Mouse (Mus musculus): ENCODE results near the gene Eif4e2. TPM values are rescaled to one million over a fixed set of nuclear protein-coding genes. Genes with fewer than 3 reads are reported as not detected.

Gene Eif4e2
- total RNA-seq, 2 experiments from 2014 or later: 50.2 to 51.8 TPM

DNA sequence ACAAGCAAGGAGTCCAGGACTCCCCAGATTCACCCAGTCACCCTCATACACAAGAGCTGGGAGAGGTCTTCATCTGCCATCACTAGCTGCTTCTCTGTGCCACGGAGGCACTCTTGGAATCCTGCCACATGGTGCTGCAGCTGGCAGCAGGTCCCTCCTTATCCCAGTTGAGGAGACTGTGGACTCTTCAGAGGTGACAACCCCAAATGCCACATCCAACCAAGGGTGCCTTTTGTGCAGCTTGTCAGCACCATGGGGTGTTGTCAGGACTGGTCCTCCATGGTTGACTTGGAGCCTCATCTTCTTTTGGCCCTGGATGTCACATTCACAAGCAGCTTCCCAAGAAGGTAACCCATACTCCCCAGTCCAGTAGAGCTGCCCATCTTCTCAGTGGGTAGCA lies 11.9 kb upstream of the Eif4e2 start:
- no peak for DNase-seq

DNA sequence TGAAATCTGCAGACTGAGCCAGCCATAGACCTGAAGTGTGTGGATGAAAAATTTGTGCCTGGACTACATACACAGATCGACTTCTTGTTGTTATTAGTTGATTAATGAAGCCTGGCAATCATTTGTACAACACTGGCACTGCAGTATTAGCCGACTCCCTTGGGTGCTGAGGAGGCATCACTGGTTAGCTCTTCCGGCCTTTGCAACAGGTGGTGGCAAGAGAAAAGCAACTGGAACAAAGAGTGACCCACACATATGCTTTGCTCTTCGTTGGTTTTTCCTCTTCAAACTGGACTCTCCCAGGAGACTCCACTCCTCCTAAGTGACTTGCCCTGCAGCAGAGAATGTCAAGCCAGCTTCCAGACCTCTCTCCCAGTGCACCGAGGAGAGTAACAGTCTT lies 9.9 kb upstream of the Eif4e2 start:
- no peak for DNase-seq

DNA sequence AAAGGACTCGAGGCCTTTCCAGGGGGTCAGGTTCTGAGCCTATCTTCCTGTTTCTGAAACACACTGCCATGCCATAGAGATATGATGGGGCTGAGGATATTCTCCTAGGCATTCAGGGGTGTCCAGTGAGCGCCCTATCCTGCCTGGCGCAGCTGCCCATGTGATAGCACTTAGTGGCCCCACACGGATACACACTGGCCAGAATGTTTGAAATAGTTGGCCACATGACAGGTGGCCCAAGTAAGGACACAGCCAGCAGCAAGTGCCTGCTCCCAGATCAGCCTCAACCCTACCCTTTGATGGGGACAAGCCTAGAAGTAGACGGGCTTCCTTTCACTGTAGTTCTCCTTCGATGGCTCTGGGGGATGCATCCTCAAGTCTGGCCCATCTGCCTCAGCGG lies 9.2 kb upstream of the Eif4e2 start, which contains the start of gene Chrng:
Gene Chrng, plus strand, starts transcription at position 193 of the 400 bp plus-strand sequence.
- DNase-seq: no peak

DNA sequence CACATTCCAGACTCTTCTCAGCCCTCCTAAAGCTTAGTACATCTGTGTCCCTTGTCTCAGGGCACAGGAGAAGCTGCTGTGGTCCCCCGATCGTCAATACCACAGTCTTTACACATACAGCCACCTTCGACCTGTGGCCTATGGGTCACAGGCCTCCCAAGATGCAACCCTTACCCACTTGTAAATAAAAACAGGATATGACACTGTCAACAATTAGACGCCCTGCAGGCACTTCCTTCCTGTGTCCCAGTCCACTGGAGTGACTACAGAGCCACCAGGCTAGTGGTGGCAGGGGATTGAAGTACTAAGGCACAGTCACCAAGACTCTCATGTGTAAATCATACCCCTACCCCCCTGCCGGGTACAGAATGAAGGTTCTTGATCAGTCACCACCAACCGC lies 8.7 kb upstream of the Eif4e2 start:
- DNase-seq: no peak

DNA sequence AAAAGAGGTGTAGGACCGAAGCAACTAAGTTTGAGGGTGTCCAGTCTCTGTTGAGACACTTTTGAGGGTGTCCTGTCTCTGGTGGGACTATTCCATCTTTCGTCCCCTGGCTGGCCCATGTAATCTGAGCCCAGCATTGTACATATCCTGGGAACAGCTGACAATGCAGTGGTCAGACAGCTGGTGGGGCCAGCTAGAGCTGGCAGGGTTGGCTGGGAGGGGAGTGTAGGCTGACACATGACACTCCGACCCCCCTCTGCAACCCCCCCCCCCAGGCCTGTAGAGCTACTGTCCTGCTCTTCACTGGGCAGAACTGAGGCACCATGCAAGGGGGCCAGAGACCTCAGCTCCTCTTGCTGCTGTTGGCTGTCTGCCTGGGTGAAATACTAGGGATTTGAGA lies 8.2 kb upstream of the Eif4e2 start:
- no peak for DNase-seq

DNA sequence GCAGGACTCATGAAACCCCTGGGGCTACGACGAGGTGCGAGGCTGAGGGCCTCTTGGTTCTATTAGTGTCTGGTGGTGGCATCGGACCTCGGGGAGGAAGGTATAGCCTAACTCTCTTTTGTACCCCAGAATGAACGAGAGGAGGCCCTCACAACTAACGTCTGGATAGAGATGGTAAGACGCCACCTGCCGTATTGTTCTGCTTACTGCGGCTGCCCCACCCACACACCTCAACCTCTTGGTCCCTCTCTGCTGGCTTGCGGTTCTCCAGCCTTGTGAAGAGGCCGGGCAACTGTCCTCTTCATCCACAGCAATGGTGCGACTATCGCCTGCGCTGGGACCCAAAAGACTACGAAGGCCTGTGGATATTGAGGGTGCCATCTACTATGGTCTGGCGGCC lies 7.4 kb upstream of the Eif4e2 start:
- DNase-seq: no peak

DNA sequence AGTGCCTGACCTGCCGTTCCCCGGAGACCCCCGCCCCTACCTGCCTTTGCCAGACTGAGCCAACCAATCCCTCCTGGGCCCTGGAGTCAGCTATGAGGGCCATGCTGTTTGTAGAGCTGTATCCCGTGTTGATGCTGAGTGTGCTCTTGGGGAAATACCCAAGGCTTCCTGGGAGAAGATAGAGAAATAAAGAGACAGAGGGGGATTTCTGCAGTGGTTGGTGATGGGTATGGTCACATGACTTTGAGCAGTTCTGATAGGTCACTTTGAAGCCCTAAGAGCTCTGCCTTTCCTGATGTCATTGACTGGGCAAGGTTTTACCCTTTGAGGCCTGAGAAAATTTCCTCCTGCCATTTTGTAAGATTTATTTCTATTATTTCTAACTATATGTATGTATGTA lies 2.3 kb upstream of the Eif4e2 start:
- no peak for DNase-seq

DNA sequence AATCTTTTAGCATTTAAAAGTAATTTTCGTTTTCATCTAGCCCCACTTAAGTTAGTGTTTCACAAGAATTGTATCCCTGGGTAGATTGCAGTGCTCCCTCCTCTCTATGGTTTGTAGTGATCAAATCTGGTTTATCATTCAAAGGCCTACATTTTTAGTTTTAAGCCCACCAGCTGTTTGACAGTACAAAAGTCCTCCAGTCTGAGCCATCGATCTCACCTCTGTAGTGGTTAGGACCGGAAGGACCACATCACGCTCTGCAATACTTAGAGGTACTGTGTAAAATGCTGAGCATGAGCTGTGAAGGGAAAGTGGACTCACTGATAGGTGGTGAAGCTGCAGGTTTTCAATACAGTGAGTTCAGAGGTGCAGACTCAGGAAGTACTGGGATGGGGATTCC lies 1.0 kb downstream of the Eif4e2 start:
- peak in 1 of 2 experiments; percentile 12 for DNase-seq

DNA sequence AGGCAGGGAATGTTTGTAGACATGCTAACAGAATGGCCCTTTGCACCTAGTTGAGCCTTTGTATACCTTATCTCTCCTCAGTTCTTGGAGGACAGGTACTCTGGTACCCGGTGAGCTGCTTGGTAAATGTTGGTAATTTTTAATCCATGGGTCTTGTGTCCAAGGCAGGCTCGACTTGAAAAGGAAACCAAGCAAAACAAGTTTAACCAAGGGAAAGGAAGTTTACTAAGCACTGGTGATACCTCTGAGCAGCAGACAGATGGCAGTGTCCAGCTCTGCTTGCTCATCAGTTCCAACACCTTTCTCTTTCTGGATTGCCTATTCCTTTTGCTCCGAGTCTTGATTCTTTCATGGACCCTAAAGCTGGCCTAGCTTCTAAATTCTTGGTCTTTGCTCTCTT lies 4.2 kb downstream of the Eif4e2 start:
- DNase-seq: no peak

DNA sequence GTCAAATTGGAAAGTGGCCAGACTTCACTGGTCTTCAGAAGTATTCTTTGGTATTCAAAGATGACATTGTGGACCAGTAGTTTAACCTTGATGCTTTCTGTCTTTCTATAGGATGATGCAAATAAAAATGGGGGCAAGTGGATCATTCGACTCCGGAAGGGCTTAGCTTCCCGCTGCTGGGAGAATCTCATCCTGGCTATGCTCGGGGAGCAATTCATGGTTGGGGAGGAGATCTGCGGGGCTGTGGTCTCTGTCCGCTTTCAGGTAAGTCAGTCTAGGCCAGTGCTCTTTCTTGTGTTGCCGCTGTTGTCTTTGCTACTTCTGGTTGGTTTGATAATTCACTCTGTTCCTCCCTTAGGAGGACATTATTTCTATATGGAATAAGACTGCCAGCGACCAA lies 12.0 kb downstream of the Eif4e2 start:
- no peak for DNase-seq

DNA sequence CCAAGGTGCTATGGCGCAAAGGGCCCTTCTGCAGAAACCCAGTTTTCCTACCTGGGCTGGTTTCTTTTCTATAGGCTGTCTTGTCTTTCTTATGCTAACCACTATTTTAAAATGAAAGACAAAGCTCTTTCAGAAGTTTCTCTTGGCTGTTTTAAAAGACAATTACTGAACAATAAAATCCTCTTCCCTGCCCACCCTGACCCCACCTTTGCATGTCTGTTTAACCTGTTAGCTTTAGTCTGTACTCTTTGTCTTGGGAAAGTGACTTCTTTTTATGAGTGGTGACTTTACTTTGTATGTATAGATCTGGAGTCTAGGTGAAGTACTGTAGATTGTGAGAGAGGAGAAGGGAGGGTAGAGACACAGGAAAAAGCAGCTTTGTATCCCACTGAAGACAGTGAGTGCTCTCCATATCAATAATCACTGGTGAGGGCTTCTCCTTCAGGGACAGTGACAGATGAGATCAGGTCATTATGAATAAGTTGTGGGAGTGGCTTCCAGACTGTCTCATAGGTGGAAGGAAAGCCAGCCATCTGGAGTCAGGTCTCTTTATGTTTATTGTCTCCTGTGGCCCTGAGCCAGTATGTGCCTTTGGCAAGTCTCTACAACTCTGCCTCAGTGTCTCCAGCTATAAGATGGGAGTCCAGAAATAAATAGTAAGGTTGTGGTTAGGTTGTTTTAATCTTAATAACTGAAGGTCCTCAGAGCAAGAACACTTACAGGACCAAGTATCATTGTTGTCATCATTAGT lies 12.9 kb downstream of the Eif4e2 start:
- no peak for DNase-seq

DNA sequence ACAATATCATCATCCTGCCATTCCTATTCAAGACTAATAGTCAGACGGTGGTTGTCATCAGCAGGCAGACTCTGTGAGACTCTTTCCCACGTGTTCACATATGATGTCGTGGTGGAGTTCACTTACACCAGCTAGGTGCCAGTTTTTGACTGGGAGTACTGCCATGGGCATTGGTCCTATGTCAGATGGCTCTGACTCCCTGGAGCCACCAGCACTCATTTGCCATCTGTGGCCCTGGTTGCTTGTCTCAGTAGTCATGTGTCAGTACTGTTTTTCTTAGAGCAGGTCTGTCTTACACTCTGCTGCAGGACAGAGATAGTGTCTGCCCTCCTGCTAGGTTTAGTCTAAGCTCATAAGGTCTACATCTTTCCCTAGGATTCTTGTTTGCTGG lies 13.4 kb downstream of the Eif4e2 start:
- DNase-seq: peak; percentile 16 to 41

DNA sequence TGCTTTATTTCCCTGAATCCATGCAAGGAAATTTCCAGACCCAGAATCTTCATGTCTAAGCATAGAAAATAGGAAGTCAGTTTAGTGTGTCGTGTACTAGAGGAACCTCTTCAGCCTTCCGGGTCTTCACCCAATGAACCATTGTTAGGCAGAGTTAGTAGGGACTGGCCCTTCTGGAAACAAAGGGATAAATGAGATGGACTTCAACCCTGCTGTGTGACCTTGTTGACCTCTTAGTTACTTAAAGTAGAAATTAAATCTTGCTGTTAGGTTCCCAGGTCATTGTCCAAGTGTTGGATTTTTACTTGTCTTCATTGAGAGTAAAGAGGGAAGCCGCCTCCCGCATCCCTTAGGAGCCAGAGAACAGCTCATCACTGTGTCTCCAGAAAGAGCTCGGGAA lies 16.9 kb downstream of the Eif4e2 start:
- no peak for DNase-seq

DNA sequence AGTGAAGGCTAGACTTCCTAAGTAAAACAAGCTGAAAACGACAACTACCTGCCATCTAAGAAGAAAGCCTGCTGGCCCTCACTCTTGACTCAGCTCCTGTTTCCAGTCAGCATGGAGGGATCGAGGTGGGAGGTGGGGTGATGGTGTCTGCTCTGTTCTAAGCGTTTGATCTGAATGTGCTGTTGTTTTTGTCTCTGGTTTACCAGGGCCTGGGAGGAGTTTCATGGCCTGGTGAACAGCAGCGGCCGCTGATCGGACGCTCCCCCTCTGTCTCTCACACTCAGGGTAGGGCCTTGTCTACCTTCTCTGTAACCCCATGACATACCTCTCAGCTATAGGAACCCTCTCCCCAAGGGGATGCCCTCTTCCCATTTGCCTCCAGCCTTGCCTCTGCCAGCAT lies 18.5 kb downstream of the Eif4e2 start:
- DNase-seq: no peak

DNA sequence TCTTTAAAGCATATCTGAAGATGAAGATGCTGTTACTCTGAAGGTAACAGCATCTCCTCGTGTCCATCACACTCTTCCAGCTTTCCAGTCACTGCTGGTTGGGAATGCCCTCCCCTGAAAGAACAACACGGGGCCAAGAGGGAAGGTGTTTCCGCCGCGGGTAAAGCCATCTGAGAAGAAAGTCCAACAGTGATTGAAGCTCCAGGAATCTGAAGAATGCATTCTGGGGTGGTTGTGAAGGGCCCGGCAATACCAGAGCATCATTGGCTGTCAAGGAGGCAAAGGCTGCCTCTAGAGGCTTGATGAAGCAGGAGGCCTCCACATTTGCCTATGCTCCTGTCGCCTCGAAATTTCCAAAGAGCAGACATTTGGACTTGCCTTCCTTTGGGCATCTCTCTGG lies 25.3 kb downstream of the Eif4e2 start:
- no peak for DNase-seq

DNA sequence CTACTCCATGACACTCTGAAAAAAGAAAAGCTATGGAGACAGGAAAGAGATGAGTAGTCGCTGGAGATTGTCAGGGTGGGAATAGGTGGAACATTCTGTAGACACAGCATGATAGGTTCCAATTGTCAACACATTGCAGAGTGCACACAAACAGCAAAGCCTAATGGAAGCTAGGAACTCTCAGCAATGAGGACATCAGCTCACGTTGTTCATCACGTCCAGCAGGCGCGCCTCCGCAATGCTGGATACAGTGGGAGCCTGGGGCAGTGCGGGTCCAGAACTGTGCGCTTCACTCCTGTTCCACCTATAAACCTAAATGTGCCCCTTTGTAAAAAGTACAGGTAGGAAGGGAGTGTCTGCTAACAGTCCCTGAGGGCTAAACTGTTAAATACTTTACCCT lies 29.3 kb downstream of the Eif4e2 start:
- DNase-seq: no peak

DNA sequence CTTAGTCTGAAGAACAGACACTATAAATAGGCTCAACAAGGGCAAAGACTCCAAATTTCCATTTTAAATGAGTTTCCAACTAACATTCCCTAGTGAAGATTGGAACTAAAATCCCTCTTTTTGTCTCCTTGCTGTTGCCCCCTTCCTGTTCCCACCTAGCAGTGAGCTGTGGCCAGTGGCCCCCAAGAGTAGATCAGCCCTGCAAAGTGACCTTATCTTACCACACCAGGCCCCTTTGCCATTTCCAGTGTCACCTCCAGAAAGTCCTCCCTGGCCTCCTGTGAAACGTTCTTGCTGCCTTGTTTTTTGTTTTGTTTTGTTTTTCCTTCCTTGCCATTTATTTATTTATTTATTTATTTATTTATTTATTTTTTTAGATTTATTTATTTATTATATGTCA lies 31.7 kb downstream of the Eif4e2 start:
- DNase-seq: no peak

DNA sequence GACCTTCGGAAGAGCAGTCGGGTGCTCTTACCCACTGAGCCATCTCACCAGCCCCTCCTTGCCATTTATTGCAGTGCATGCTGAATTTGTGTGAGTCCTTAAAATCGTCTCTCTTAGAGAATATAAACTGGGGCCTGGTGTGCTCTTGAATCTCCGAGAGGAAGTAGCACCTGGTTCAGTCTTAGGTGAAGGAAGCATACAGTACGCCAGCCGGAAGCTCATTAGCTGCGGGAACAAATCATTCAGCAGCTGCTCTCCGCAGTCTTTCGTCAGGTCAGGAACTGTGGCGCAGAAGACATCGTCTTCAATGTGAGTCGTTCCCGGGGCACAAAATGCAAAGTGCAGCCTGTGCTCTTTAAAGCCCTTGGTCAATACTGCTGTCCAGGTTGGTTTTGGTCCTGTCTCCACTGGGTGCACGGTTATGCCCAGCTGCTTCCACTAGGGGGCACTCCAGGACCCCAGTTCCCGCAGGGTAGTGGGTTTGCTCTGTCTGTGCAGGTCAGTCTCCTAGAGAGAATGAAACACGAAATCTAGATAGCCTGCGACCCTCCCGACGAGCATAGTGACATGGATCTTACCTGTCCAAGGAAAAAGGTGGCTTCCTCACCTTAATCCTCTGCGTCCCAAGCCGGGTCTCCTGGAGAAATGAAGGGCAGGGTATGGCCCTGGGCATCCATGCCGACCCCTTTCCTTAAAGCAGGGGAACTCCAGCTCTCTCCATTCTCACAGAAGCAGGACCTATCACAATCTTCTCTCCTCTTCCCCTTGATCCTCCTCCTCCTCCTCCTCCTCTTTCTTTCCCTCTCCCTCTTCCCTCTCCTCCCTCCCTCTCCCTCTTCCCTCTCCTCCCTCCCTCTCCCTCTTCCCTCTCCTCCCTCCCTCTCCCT lies 32.5 kb downstream of the Eif4e2 start:
- peak; percentile 59 to 85 for DNase-seq

DNA sequence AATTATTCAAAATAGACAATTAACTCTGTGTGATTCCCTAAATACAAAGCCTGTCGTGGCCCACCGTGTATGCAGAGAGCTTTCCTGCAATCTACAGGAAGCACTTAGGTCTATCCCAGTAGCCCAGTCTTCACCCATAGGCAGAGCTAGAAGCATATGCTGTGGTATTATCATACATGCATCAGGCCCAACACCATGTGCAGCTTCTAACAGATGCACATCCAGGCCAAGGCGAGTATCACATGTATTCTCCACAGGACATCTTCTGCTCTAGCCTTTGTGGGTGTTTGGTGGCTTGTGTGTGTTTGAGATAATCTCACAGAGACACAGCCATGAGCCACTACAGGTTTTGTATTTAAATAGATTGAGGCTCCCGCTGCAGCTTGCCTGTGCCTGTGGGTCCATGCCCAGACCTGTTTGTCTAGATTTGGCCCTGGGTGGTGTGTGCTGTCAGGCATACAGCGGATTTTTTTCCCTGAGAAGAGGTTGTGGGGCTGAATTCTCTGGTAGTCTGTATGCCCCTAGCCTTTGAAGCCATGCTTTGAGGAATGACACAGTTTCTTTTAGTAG lies 38.4 kb downstream of the Eif4e2 start:
- no peak for DNase-seq

DNA sequence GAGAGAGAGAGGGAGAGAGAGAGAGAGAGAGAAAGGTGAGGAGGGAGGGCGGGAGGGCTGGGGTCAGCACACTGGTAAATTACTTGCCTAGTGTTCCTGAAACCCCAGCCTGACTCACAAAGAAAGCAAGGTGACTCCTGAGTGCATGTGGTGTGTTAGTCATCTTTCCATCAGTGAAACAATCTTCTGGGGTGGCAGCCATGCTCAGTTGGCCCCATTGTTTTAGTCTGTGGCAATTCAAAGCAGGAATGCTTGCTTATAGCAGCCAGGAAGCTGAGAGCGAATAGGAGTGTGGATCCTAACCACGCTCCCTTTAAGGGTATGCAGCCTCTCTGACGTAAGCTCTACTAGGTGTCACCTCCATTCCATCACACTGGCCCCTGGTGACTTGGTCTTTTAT lies 41.5 kb downstream of the Eif4e2 start:
- DNase-seq: no peak

DNA sequence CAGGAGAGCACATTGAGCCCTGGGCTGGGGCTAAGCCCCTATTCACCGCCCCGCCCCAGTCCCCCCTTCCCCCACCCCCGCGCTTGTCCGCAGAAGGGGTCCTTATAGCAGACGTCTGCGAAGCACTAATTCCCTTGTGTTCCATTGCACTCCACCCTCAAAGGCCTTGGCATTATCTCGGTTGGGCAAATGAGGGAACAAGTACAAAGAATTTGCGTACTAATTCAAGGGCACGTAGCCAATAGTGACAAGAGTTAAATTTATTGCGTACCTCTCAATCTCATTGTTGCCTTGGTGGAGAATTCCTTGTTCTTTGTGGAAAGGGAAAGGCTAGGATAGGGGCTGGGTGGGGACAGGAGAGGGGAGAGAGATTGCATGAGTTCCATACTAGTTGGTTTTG lies 44.0 kb downstream of the Eif4e2 start:
- DNase-seq: no peak

DNA sequence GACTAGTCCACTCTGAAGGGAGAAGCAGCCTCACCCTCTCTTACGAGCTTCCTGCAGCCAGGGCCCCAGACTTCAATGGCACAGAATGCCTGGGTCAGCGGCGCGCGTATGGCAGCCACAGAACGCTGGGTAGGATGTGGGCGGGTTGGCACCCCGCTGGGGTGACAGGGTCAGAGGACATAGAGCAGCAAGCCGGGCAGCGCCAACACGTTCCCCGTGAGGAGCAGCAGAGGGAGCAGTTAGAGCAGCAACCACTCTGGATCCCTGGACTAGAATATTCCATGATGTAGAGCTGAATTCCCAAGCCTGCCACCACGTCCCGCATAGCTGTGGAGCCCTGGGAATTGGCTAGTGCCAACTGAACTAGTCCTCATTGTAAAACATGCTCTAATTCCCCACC lies 44.8 kb downstream of the Eif4e2 start:
- DNase-seq: peak; percentile 29 to 37

DNA sequence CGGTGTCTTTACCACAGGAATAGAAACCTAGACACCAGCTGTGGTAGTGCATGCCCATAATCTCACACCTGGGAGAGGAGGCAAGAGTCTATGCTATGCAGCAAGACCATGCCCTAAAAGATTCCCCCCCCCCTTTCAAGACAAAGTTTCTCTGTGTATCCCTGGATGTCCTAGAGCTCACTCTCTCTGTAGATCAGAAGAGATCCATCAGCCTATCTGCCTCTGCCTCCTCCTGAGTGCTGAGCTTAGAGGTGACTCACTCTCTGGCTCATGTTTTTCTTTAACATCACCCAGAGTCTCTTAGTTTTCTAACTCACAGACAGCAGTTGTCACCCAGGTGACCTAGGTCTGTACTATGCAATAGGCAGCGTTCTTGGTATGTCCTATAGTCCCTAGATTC lies 45.6 kb downstream of the Eif4e2 start:
- no peak for DNase-seq

All from heart, adult 18-20 months (tissue).